Mouse (Mus musculus) thymus, adult 2 months (tissue): ENCODE measurements around the gene Tas2r138. TPM values are rescaled to one million over a fixed set of nuclear protein-coding genes. Genes with fewer than 3 reads are reported as not detected.

ENCODE experiments used
- DNase-seq: peaks from one replicate; pipeline ENCODE4 v3.0.0; 2021
- H3K27ac ChIP-seq: fragments of 200-500 bp; 2 replicates; pipeline ENCODE4 v1.5.1; 2012; ENCODE audit warnings: low read length, control low read depth; ENCODE audit not compliant: control insufficient read depth, insufficient read depth
- H3K27me3 ChIP-seq: fragments of 200-500 bp; 2 replicates; pipeline ENCODE4 v1.6.1; 2012; ENCODE audit warnings: mild to moderate bottlenecking, low read length, moderate library complexity, mixed read lengths; ENCODE audit not compliant: control insufficient read depth, insufficient read depth
- H3K36me3 ChIP-seq: fragments of 200-500 bp; 2 replicates; pipeline ENCODE4 v1.6.1; 2012; ENCODE audit warnings: mild to moderate bottlenecking, low read length, moderate library complexity; ENCODE audit not compliant: control insufficient read depth, insufficient read depth
- H3K4me1 ChIP-seq: fragments of 200-500 bp; replicated peaks from 2 replicates; pipeline ENCODE4 v1.6.1; 2012; ENCODE audit warnings: low read length; ENCODE audit not compliant: control insufficient read depth, insufficient read depth
- H3K4me3 ChIP-seq: fragments of 200-500 bp; 2 replicates; pipeline ENCODE4 v1.5.1; 2012; ENCODE audit warnings: mild to moderate bottlenecking, low read length, control low read depth, moderate library complexity; ENCODE audit not compliant: control insufficient read depth, insufficient read depth
- CTCF ChIP-seq: fragments of 200-500 bp; IDR thresholded peaks from 2 replicates; pipeline ENCODE4 v1.5.1; 2012; ENCODE audit warnings: mild to moderate bottlenecking, control low read depth, low read length, moderate library complexity, borderline replicate concordance; ENCODE audit not compliant: control insufficient read depth, poor library complexity, insufficient read depth; ENCODE audit errors: extremely low read depth
- POLR2A ChIP-seq: fragments of 200-500 bp; IDR thresholded peaks from 2 replicates; pipeline ENCODE4 v1.6.1; 2012; ENCODE audit warnings: mild to moderate bottlenecking, low read length, control low read depth, moderate library complexity; ENCODE audit not compliant: control insufficient read depth, poor library complexity, insufficient read depth; ENCODE audit errors: extremely low read depth
- WGBS: fragments of 180-500 bp; shearing (Covaris S2); methylation state at CpG from one replicate; pipeline ENCODE4 v1.1.7; 2018; 5-methylcytosine and 5-hydroxymethylcytosine counted together
- polyA plus RNA-seq: library from polyadenylated mRNA; depleted of rRNA; stranded (reverse); fragments of >200 nt; gene quantifications from 2 replicates; pipeline ENCODE4 v1.2.3, GENCODE M21; 2012; rRNA removed

The Tas2r138 gene
- polyA plus RNA-seq, 1 experiment, result 0.13 TPM

DNA sequence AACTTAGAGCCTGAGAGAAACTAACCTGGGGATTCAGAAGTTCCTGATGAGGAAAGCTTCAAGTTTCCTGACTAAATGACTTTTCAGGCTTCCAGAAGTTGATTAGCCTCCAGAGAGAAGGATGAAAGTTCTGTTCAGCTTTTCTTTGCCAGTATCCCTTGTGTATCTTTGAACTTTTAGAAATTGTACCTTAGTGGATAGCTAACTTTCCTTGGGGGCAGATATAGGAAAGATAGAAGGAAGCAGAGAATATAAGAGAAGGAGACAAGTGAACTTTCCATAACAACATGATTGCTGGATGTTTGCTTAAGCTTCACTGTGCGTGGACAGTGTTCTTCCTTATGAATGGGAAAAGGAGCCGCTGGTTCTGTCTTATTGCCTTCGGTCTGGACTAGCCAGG is 43.9 kb downstream of the Tas2r138 start, which contains the start of gene Olfr460:
Gene Olfr460 (plus strand): TSS at position 301 of the 400 bp plus-strand sequence.
- no peaks in the 10 kb centered on the region for H3K27me3 ChIP-seq
- H3K27ac ChIP-seq, result no peak within 1 kb of the TSS
- DNase-seq, result no peak
- no peak for TF ChIP-seq CTCF
- no peak for TF ChIP-seq POLR2A
- 95% methylated on average over 3 of the region's 3 CpGs for WGBS
- H3K4me1 ChIP-seq, result no peaks in the 10 kb centered on the region
- no peak within 1 kb of the TSS for H3K4me3 ChIP-seq
- no peaks in the 10 kb centered on the region for H3K36me3 ChIP-seq

Other genes starting within 250 kb of the Tas2r138 start
- gene E330009J07Rik, start 177.2 kb downstream of the Tas2r138 start, polyA plus RNA-seq, result 14.7 and 16.3 TPM in 2 replicates
- 0.04 and 0.28 TPM in 2 replicates for gene Wee2, start 174.2 kb downstream of the Tas2r138 start, polyA plus RNA-seq
- gene Ssbp1, start 142.0 kb downstream of the Tas2r138 start, polyA plus RNA-seq, result 15.9 and 19.4 TPM in 2 replicates
- gene Tas2r137, start 122.1 kb downstream of the Tas2r138 start, polyA plus RNA-seq, result not detected in 2 replicates
- 0.26 and 0.36 TPM in 2 replicates for gene Tas2r108, start 119.8 kb downstream of the Tas2r138 start, polyA plus RNA-seq
- not detected in 2 replicates for gene Prss37, start 93.8 kb downstream of the Tas2r138 start, polyA plus RNA-seq
- gene Olfr461, start 58.3 kb downstream of the Tas2r138 start, polyA plus RNA-seq, result not detected in 2 replicates
- not detected in 2 replicates for gene Olfr460, start 43.8 kb downstream of the Tas2r138 start, polyA plus RNA-seq
- 0.62 and 1.2 TPM in 2 replicates for gene Clec5a, start 27.5 kb downstream of the Tas2r138 start, polyA plus RNA-seq
- gene Mgam, start 15.5 kb upstream of the Tas2r138 start, polyA plus RNA-seq, result 1.6 and 1.8 TPM in 2 replicates